Mouse (Mus musculus) thymus, adult 2 months (tissue): ENCODE results near the gene Abcb5.

Source experiments
- CTCF ChIP-seq: fragments of 200-500 bp; IDR thresholded peaks from 2 replicates; pipeline ENCODE4 v1.5.1; 2012; ENCODE audit warnings: mild to moderate bottlenecking, control low read depth, low read length, moderate library complexity, borderline replicate concordance; ENCODE audit not compliant: control insufficient read depth, poor library complexity, insufficient read depth; ENCODE audit errors: extremely low read depth
- POLR2A ChIP-seq: fragments of 200-500 bp; IDR thresholded peaks from 2 replicates; pipeline ENCODE4 v1.6.1; 2012; ENCODE audit warnings: mild to moderate bottlenecking, low read length, control low read depth, moderate library complexity; ENCODE audit not compliant: control insufficient read depth, poor library complexity, insufficient read depth; ENCODE audit errors: extremely low read depth

GRCm38 (mm10) chr12:118842671-118843411 is 123.4 kb downstream of the Abcb5 start:
- TF ChIP-seq POLR2A (no peak), CTCF (no peak)
